Mouse (Mus musculus): Measurements from ENCODE around the gene Crygc.
"Not testable (repeated sequence)": the region's sequence is repeated elsewhere in the genome, so short reads cannot be mapped to it uniquely, and the experiment has no call there.

The Crygc gene

DNA sequence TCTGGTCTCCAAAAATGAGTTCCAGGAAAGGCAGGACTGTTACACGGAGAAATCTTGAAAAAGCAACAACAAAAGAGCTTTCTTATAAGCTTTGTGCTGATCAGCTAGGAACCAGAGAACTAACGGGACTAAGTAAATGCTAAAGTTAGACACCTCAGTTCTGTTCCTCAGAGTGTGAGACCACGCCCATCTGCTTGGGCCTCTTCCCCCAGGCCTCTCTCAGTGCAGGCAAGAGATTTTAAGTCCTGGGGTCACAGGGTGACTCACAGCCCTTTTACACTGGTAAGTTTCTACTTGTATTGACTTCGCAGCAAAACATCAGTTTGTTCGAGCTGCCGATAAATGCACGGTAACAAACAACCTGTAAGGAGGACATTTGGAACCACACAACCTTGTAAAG is 21.8 kb downstream of the Crygc start:
- no peak for DNase-seq

DNA sequence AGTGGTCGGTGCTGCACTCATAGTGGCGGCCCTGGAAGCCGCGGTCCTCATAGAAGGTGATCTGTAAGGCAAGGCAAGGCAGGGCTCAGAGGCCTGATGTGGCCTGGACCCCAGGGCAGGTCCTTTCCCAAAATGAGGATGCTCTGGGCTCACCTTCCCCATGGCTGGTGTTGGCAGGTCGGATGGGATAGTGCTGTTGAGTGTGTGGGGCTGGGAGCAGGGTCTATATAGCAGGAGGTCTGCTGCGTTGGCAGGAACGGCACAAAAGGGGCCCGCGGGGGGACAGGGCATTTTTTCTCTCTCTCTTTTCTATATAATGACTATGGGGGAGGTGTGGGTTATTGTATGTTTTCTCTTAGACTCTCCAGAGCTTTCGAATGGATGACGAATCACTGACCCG is 22.5 kb downstream of the Crygc start, which contains the start of gene Cryge:
Cryge (minus strand) TSS at position 198 of the 400 bp plus-strand sequence.
- not testable (repeated sequence) for DNase-seq

DNA sequence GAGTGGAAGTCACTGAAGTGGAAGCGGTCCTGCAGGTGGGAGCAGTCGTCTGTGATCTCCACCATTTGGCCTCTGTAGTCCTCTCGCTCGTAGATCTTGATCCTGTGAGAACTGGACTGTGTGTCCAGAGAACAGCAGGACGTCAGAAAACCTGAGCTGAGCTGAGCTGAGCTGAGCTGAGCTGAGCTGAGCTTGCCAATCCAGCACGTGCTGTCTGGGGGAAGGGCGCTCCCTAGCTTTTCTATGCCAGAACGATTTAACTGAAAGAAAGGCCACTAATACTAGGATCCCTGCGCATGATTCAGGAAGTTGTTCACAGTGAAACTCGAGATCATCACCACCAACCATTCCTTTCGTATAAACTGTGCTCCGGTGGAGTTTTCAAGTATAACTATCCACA is 24.7 kb downstream of the Crygc start:
- DNase-seq = peak; percentile 1

DNA sequence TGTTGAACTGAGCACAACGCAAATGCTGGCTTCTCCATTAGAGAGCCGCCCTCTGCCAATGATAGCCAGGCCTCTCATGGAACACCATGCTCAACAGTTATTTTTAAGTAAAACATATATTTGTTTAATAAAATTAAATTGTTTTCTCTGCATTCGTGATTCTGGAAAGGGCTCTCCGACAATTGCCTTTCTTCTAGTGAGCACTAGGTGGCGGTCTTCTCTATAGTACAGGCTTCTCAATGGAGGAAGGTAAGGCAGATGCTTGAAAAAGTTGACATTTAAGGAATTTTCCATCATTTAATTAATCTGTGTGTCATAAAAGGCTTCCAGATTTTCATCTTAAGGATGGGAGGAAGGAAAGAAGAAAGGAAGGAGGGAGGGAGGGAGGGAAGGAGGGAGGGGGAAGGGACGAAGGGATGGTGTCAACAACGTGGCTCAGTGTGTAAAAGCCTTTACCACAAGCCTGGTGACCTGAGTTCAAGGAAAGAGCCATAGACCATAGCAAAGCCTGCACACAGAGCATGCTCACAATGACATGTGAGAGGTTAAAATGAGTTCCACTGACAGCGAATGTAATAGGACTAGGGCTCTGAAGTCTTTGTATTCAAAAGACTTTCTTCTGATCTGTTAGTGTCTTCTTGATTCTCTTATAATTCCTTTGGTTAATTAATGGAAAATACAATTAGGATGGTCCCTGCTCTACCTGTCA is 26.9 kb downstream of the Crygc start:
- DNase-seq = peak; percentile 24

DNA sequence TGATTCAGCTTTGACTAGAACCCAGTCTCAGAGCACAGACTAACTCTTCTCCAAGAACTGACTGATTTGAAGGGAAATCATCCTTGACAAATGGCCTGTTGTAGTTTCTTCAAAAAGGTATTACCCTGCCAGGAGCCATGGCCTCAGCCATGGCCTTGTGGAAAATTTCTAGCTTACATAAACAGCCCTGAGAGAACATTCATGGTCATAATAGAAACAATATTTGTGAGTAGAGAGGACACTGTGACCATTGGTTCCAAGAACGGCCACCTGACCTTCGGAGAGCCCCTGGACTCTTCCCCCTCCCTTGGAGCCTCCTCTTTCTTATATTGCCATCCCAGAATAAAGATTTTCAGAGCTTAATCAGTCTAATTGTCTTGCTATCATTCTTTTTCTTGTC is 30.1 kb downstream of the Crygc start:
- DNase-seq = no peak

DNA sequence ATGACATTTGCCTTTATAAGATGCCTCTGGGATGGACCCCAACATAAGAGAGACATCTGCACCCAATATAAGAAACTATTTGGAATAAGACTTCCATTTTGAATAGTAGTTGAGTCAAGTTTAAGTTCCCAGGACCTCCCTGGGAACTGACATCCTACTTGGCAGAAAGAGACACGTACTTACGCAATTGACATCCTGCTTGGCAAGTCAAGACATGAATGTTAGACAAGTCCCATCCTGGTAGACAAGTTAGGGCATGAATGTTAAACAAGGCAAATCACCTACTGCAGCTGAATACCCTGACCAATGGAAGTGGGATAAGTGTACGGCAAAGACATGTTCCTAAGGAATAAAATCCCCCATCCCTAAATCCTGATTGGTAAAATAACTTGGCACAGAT is 31.7 kb downstream of the Crygc start:
- no peak for DNase-seq

DNA sequence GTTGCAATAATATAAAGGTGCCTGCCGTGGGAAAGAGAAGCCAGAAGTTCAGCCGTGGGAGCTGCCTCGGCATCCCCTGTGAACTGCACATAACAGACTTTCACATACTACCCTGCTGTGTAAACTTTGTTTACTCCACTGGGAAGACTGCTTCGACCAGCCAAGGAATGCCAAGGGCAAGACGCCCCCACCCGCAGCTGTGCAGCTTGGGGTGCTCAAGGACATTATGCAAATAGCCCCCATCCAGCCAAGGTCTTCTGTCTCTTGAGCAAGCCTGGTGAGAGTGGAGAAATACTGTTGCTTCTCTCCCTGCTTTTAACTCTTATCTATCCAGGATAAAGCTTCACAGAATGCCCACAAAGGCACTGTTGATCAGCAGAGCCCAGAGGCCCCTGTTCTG is 32.7 kb downstream of the Crygc start:
- no peak for DNase-seq

DNA sequence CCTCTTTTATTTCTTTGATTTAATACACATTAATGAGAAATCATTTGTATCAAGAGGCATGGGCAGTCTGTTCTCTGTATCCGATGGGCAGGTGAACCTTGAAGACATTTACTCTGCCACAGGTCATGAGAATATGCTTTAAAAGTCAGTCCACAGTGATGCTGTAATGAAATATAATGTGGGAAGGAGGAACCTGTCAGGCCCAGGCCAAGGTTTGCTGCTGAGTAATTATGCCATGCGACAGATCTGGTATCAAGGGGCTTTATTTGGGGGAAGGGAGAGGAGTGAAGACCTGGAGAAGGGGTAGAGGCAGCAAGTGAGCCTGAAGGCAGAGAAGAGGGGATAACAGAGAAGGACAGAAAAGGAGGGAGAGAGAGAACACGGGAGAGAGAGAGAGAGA is 33.8 kb downstream of the Crygc start:
- no peak for DNase-seq

DNA sequence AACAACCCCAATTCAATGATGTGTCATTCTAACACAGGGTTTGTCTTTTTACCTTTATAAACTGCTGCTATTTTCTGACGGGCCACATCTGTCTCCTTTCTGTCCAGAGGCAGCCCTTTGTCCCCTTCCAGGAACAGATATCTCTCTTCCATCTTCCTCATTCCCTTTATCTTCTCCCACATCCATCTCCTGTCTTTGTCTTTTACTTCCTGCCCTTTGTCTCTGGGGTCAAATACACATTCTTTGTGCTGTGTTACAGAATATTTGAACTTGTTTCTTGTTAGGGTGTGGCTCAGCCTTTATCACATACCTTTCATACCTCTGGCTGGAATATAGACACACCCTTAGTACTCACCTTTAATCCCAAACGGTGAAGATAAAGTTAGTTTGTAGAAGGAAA is 35.9 kb downstream of the Crygc start:
- no peak for DNase-seq

DNA sequence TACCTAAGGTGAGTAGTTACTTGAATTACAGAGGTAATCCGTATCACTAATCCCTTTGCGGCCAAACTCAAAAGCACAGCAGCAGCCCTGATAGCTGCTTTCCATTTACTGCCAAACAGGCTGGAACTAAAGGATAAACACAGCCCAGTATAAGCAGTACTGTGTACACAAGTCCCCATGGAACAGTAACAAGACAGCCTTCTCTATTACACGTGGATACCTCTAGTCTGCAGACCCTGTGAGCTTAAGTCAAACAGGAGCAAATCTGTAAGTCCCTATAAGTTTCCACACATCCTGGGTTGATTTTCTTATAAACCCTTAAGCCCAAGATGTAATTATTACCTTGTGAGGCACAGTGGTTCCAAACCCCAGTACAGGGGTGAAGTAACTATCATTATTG is 38.0 kb downstream of the Crygc start:
- DNase-seq = no peak

DNA sequence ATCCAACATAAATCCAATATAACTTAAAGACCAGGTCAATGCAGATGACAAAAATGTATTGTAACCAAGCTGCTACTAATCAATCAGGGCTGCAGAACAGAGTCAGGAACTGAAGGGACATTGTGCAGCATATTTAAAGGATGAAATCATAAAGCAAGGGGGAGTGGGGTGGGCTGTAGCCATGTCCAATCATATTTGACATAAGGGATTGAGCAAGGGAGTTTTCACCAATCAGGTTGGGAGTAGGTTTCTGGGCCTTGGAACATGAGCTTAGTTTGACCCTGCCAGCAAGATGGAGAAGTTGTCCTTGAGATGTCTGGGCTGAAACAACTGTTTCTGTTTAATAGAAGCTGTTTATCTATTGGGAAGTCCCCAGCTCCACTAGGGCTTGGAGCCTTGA is 40.8 kb downstream of the Crygc start, which contains the start of gene Akr1cl:
Akr1cl (minus strand) TSS at position 119 of the 400 bp plus-strand sequence.
- no peak for DNase-seq

DNA sequence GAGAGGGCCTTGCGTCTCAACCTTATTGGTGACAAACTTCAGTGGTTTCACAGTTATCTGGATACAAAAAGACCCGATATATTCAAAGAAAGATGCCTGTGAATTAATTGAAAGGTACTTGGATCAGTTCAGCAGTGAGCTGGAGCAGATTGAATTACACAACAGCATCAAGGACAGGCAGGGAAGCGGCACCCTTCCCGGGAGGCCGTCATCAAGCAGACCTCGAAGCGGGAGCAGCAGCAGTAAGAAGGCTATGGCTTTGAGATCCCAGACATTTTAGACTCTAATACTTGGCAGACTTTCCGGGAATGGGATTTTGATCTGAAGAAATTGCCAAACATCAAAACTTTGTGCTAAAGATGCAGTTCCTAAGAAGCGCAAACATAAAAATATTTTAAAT is 45.3 kb downstream of the Crygc start:
- no peak for DNase-seq

All from cerebellum, adult 9-10 months (tissue).